Mouse (Mus musculus): ENCODE data around the gene Usp51.
"Not testable (repeated sequence)": the region's sequence is repeated elsewhere in the genome, so short reads cannot be mapped to it uniquely, and the experiment has no call there.

The Usp51 gene

DNA sequence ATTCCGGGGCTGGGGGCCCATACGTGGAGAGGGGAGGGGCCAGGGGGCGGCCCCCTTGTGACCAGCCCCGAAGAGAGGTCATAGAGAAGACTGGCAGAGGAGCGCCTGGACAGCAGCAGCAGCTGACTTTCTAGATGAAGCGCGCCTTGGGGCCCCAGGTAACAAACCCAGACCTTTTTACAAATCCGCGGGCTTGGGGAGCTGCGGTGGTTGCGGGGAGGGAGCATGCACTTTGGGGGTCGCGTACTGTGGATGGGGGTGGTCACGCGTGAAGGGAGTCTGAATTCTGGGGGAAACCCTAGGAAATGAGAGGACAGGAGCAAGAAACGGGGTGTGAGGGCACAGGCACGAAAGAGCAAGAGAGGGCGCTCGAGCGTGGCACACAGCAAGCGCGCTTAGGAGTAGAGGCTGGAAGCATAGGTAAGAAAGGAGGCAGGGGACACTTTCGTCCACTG is at the start of gene Usp51:
Gene Usp51, plus strand, starts transcription at position 83 of the 455 bp plus-strand sequence.
- DNase-seq: peak; percentile 27 to 29

DNA sequence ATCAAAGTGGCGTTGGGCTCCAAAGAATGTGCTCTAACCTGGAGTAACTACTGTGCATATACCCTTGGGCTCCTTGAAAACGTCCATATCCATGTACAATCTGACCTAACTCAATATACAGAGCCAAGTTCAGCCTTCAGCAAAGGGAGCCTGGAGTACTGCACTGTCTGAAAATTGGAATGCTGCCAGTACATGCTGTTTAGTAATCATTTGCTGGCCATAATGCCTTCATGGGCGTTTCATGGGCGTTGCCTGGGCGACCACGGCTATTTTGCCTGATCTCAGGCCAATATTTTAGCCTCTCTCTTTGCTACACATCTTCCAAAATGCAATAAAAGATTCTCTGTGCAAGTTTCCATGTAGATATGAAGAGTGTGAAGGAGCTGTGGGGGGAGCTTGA is 36.7 kb upstream of the Usp51 start:
- no peak for DNase-seq

GRCm38 (mm10) chrX:152973476-152974203 is 32.6 kb upstream of the Usp51 start:
- not testable (repeated sequence) for DNase-seq

DNA sequence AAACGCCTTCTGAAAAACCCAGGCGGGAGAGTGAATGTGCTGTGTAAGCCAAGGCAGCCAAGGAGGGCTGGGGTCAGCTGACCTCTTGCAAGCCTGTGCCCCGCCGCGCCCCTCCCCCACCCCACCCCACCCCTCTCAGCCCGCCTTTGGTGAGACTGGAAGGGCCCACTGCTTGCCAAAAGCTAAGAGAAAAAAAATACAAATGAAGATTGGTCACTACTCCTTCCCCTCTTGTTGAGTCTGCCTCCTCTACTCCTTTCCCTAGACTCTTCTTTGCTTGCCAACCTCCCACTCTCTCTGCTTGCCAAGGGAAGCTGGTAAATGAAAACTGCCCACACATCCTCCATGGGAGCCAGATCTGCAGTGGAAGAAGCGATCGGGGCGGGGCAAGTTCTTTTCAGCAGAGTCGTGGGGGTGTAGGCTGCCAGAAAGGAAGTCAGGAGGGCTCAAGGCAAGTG is 32.0 kb upstream of the Usp51 start:
- peak in 1 of 2 experiments; percentile 16 for DNase-seq

GRCm38 (mm10) chrX:152976538-152976937 is 29.7 kb upstream of the Usp51 start:
- DNase-seq: no peak

GRCm38 (mm10) chrX:152985009-152985408 is 21.3 kb upstream of the Usp51 start:
- no peak for DNase-seq

GRCm38 (mm10) chrX:152989852-152990251 is 16.4 kb upstream of the Usp51 start:
- DNase-seq: not testable (repeated sequence)

DNA sequence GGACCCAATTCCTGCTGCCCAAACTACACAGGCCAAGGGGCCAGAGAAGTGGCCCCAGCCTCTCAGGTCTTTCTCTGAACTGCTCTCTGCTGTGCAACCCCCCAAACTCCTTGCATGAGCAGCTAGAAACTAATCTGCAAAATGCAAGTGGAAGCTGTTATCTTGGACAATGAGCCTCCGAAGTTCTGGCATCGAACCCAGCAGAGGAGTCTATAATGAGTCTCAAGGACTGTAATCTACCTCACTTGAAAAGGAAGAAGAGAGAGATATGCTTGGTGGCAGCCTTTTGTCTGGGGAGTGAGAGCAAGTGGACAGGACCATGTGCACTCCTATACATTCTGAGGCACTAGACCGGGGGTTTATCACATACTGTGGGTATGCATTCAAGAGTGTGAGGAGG is 10.2 kb upstream of the Usp51 start:
- DNase-seq: not testable (repeated sequence)

DNA sequence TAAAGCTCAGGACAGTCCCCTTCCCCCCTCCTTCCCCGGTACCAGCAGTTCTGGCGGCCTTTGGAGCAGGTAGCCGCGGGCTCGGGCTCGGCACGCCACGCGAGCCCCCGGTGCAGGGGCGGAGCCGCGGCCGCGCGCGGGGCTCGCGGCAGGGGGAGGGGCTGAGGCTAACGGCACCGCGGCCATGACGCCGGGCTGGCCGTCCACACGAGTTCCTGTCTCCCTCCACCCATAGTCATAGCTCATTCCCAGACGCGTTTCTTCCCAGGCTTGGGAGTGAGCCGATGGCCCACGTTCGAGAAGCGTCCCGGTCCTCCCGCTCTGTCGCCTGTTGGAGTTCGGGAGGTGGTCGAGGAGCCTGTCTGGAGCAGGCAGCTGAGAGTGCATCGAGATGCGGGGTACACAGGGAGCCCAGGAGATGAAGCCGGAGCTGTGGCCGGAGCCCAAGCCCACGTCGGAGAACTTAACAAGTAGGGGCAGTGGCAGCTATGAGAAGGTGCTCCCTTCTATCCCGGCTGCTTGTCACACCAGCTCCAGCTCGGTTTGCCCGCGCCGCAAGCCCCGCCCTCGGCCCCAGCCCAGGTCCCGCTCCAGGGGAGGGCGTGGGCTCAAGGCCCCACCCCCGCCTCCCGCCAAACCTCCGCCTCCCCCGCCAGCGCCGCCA is 884 bp downstream of the Usp51 start:
- DNase-seq: peak; percentile 53 to 59

GRCm38 (mm10) chrX:153007685-153008047 is 1.4 kb downstream of the Usp51 start:
- DNase-seq: no peak

- not testable (repeated sequence) for DNase-seq
These were observed 19.0 kb downstream of the Usp51 start for GRCm38 (mm10) chrX:153025255-153025654.

GRCm38 (mm10) chrX:153025709-153026108 is 19.4 kb downstream of the Usp51 start:
- DNase-seq: not testable (repeated sequence)

DNA sequence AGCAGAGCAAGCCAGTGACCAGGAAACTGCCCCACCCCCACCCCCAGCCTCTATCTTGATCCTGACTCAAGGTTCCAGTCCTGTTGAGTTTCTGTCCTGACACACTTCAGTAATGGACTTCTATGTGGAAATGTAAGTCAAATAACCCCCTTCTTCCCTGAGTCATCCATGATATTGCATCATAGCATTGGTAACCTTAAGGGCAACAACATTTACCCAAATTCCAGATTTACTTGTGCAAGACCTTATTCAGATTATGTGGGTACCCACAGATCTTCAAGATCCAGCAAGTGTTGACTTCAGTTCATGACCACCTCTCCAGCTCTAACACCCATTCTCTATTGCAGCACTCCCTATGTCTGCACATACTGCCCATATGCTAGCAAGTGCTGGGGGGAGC is 25.3 kb downstream of the Usp51 start:
- DNase-seq: not testable (repeated sequence)

DNA sequence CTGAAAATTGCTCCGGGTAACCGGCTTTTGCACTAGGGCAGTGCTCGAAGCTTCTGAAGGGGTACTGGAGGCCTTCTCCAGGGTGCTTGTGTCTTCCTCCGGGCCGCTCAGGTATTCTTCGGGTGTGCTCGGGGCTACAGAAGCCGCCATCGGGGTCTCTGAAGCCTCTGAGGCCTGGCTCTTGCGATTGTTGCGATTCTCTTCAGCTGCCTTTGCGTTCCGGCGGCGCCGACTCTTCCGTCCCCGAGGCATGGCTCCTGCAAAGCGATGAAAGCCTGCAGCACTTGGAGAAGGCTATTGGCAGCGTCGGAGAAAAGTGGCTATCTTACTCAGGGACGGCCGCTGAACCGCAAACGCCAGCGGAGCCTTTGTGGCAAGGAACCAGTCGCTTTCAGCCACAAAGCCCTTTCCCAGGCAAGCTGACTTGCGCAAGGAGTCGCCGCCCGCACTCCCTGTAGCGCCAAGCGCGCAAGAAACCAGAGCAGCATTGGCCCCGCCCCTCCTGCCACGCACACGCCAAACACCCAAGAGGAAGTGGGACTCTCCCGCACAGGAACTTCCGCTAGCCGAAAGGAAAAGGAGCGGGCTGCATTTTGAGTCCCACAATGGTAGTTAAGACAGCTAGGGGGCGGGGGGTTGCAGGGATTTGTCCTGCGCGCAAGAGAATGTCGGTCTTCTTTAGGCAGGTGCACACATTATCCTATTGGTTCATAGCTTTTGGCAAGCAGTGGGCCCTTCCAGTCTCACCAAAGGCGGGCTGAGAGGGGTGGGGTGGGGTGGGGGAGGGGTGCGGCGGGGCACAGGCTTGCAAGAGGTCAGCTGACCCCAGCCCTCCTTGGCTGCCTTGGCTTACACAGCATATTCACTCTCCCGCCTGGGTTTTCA is 31.1 kb downstream of the Usp51 start, which contains the start of gene Mageh1:
Gene Mageh1, minus strand, starts transcription at position 489 of the 885 bp plus-strand sequence.
- DNase-seq: peak; percentile 77 to 88

DNA sequence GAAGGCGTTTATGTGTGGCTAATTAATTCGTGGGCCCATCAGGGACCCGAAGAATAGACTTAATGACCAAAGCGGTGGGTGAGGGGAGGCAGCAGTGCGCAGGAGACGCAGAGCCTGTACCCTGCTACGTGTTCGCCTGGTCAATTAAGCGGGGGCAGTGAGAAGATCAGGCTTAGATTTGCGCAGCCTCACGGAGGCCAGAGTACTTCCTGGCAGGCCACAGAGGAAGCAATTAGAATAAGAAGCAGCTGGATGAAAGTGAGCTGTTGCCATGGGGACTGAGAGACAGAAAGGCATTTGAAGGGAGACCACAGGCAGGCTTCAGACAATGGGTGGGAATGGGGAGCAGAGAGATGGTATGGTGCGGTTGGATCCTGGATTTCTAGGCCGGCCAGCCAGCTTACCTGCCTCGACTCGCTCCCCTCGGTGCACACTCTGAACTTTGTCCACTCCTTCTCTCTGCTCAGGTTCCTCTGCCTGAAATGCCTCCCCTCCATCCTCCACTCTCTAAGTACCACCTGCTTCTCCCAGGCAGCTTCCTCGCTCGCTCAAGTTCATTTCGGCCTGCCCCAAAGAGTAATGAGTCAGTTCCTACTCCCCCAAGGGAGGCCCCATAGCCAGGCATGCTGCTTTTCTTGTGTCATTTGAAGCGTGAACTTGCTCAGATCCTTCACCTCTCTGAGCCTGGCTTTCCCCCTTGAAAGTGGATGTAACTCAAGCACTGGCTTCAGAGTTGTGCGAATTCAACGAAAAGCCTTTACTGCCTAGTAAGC is 31.9 kb downstream of the Usp51 start:
- DNase-seq: not testable (repeated sequence)
